Mouse (Mus musculus) kidney, adult 8-10 months (tissue): ENCODE data around the gene Gpatch11.
"Not testable (repeated sequence)": the region's sequence is repeated elsewhere in the genome, so short reads cannot be mapped to it uniquely, and the experiment has no call there.

Experiments used
- DNase-seq, 2 experiments: peaks; one replicate each; pipeline ENCODE4 v3.0.0; 2022

Gene Gpatch11

DNA sequence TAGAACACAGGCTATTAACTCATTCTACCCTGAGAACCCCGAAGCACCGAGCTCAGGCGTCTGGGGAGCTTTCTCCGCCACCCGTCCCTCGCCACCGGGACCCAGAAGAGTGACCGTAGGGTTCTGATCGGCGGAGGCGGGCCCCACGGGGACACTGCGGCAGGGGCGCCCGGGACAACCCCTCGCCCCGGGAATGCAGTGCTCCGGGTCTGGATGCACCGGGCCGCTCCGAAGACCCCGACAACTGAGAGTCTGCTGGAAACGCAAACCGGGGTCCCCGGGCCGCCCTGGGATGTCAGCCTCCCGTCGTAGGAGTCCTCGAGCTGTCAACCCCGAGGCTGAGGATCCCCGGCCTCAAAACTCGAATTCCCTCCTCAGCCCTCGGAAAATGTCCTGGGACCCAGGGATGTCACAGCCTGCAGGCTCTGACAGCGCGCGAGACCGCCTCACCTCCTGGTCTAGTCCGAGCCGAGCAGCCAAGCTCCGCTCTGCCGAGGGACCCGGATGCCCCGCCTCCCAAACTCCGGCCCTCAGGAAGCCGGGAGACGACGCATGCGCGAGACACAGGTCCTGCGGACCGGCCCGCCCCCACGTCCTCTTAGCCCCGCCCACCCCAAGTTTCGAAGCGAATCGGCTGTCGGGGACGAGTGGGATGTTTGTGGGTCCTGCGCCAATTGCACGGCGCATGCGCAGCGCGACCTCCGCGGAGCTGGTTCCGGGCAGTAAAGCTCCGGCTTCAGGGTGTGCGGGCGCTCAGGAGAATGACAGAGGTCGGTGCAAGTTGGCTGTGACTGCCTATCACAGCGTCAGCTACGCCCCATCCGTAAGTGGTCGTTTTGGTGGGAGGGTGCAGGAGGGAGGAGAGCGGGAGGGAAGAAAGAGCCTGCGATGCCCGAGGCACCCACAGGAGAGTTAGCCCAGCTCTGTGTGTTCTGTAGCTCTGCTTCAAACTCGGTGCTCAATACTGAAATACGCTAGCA, at the start of gene Gpatch11, which contains the start of gene Heatr5b:
TSS of gene Gpatch11 (plus strand) at position 712 of the 980 bp plus-strand sequence.
TSS of gene Heatr5b (minus strand) at position 509 of the 980 bp plus-strand sequence.
- peak; percentile 97 for DNase-seq

DNA sequence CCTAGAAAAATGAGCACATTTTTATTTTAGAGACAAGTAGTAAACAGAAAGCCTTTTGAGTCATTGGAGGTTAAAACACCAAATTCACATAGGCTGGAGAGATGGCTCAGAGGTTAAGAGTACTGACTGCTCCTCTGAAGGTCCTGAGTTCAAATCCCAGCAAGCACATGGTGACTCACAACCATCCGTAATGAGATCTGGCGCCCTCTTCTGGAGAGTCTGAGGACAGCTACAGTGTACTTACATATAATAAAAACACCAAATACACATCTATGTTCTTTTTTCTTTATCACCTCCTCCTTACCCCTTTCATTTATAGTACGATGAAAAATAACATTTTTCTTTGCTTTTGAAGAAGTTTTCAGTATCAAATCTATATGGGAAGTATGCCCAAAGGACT, 47.1 kb upstream of the Gpatch11 start:
- DNase-seq, result not testable (repeated sequence)

DNA sequence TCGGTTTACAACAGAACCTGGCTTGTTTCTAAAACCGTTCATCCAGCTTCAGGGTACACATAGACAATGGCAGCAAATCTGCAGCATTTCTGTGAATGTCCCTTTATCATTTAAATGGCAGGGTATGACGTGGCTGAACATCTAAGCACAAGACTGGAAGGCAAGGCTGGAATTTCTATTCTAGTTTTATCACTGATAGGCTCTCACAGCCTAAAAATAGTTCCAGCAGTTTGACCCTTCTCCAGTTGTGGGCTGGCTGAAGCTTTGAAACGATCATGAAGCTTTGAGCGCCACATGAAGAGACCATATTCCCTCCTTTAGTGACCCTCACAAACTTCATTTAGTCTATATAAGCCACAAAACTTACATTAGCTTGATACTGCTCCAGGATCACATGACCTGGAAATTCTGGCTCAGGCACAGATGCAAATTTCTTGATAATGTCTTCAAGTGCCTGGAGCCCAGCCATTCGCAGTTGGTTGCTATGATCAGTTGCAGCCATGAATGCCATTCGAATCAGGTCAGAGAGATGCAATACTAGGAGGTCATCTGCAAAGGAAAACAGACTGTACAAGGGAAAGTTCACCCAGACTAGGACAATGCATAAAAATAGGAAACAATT, 44.2 kb upstream of the Gpatch11 start:
- DNase-seq, result no peak

DNA sequence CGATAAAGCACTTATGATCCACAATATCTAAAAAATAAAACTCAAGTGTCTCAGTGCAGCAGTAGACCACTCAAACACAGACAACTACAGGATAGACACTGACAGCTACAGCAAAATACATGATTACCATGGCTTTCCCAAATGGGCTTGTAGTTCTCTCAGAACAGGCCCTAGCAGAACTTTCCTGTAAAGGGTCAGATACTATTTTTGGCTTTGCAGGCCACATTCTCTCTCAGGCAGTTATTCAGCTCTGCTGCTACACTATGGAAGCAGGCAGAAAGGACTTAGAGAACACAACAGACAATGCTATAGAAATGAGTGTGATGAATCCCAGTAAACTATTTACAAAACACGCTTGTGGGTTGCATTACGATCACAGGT, 43.7 kb upstream of the Gpatch11 start:
- DNase-seq, result no peak

DNA sequence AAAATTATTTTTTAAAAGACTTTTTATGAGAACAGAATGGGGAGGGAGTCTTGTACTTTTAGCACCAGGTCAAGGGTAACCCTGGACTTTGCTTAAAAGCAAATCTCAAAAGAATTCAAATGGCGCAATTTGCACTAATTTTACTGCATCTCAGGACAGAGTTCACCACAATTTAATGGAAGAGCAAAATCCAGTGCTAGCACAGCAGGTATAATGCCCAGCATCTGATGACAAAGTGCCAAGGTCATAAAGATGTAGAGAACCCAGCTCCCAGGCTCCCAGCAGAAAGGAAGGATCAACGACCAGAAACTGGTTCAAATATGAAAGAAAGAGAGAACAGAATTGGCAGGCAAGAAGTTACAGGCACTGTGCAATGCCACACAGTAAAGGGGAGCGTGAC, 43.2 kb upstream of the Gpatch11 start:
- peak; percentile 5 to 12 for DNase-seq

DNA sequence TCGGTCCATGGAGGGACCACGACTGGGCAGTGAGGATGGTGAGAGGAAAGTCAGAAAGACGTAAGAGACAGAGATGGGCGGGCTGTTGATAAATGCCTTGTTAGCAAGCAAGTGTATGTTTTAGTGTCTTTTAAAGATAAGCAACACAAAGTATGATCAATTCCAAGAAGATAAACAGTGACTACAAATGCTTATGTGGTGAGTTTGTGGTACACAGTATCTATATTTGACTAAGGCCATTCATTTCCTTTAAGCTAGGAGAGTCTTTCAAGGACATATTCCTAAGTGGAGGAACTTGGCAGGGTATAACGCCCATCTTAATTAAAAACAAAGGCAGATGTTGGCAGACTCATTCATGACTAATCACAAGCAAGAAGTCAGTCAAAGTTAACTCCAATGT, 41.0 kb upstream of the Gpatch11 start:
- DNase-seq, result no peak

DNA sequence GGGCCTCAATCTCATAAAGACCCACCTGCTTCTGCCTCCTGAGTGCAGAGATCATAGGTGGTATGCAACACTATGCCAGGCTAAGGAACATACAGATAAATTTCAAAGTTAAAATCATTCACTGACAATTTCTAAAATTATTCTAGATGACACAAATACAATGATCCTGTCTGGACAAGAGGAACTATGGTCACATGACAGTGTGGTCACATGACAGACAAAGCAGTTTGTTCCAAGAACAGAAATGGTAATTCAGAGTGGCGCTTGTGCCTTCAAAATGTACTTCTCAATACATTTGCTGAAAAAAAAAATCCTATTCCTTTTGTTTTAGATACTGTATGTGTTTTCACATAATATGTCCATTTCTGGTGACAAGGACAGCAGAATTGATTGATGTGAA, 38.1 kb upstream of the Gpatch11 start:
- no peak for DNase-seq

DNA sequence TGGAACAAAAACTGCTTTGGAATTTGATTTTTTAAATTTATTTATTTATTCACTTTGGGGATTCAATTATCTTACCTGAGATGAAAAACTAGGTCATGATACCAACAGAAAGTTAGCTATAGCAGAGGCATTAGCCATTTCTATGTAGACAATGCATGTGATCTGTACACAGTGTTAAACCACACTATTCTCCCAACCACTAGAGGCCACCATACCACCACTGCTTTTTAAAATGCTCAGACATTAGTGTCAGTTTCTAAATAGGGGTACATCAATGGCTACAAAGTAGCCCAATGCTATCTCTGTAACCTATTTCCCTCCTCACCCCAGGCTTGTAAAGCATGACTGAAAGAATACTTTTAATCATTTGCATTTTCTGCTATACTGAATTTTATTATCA, 26.3 kb upstream of the Gpatch11 start:
- no peak for DNase-seq

DNA sequence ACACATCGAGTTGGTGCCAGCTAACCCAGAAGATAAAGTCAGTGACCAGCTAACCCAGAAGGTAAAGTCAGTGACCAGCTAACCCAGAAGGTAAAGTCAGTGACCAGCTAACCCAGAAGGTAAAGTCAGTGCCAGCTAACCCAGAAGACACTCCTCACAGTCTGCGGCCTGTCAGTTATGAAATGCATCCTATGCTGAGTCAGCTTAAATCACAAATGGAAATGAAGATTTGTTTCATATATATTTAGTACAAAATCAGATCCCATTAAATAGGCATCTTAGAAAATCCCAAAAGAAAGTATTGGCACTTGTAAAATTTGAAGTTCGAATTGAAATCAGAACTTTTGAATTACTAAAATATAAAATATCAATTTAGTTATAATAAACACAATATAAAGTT, 25.8 kb upstream of the Gpatch11 start:
- no peak for DNase-seq

DNA sequence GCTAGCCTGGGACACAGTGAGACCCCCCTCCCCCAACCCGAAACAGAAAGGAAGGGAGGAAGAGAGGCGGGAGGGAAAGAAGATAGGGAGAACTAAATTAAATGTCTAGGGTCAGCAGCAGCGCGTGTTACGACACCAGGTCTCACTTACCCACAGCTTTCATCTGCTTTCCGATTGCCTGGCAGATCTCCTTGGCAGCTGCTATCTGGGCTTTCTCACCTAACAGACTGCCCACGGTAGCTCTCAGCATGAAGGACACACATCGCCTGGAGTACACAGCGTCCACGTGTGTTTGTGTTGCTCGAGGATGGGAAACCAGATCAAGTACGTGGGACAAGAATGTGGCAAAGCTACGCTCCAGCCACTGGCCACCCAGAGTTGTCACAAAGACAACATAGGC, 11.0 kb upstream of the Gpatch11 start:
- no peak for DNase-seq

DNA sequence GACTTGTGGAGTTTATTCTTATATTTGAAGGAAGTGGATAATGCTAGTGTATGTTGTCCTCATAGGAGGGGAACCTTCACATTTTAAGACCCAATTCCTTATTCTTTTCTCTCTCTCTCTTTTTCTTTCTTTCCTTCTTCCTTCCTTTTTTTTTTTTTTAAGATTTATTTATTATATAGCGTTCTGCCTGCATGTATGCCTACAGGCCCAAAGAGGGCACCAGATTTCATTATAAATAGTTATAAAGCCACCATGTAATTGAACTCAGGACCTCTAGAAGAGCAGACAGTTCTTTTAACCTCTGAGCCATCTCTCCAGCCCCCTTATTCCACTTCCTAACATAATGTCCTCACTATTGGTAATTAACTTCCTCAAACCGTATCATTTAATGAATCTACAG, 689 bp downstream of the Gpatch11 start:
- DNase-seq, result no peak

DNA sequence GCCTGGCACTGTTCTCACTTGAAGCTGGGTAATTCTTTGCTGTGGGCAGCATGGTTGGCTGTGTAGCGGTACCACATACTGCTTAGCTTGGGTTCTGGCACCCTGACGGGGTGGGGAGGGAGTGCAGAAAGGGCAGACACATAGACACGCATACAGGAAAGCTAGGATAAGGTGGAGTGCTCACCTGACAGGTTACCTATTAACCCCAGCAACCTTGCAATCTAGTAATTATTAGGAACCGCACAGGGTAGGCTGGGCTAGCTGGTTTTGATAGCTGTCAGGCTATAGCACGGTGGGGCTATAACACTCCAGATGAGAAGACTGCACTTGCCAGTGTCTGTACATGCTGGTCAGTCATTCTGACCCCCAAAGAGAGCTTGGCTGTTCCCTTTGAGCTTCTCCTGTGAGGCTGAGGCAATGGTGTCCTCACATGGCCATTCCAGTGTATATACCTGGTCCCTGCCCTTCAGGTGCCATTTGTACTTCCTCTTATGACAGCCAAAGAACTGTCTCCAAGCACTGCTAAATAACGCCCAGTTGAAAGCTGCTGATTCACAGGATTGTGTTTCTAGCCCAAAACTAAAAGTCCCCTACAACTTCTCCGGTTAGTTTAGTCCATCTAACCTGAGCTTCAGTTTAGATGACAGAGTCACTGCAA, 7.0 kb downstream of the Gpatch11 start:
- no peak for DNase-seq

DNA sequence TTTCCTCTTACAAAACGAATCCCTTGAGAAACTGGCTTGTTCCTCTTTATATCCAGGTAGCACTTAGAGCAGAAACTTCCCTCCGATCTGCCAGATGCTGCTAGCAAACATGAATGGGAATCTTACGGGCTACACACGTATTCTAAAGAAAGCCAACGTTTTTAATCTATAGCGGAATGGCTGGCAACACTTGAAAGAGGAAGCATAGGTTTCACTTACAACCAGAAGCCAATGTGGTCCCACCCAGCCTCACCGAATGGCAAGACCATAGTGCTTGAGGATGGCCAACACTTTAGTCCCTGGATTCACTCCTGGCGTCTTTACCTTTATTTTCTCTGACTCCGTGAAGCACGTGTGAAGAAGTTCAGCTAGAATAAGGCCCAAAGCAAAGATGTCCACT, 20.9 kb downstream of the Gpatch11 start:
- DNase-seq, result no peak

DNA sequence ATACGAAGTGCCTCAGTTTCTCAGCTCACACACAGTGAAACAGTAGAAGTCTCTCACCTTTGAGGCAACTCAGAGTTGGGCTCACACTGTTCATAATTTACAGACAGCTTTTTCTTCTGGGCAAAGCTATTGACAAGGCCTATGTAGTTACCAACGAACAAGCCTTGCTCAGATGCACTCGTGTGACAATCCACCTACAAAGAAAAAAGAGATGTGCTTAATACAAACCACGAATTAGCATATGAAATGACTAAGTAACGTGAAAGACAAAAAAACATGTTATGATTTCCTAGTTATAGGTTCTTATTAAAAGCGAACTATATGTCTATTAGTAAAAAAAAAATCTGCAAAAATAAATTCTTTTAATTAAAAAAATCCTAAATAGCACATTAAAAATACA, 38.5 kb downstream of the Gpatch11 start:
- DNase-seq, result no peak

DNA sequence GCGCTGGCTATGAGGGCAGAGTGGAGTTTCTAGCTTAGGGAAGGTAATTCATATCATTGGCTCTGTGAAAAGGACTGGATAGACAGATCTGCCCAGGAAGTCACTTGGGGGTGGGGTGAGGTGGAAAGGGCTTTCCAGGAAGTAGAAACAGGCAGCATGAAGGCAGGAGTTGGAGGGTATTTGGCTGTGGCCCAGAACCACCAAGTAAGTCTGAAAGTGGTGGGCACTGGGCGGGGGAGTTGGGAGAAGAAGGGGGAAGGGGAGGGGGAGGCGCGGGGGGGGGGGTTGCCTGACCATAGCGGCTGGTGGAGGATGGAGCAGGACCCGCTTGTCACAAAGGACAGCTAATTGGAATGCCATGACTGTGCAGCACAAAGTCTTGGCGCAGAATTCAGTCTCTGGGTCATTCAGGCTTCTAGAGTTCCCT, 46.5 kb downstream of the Gpatch11 start:
- DNase-seq, result no peak

DNA sequence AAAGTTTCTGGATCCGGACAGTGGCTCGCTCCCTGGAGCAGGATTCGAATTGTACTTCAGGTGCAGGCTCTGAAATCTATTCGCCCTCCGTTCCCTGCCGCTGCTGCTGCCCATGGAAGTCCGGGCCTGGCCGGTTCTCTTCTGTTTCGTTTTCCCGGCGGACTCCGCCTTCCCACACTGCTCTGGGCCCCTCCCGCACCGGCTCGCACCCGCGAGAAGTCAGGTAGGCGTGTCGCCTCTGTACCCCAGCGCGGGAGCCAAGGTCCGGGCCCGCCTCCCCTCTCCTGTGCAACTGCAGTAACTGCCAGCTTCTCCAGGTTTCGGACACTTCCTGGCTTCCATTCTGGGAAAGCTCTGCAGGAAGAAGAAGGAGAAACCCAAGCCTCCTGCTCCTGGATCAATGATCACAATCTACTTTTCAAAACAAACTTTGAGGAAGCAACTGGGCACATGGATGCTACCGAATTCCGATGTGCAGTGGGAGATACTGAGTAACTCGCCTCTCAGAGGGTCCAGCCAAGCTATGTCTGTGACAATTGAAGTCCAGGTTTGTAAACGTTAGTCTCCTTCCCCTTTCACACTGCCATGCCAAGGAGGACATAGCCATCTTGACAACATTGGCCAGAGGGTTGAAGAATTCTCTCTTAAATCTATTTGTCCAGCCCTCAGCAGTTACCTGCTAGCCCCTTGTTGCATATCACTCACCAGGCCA, 47.2 kb downstream of the Gpatch11 start, which contains the start of gene Eif2ak2:
TSS of gene Eif2ak2 (minus strand) at position 173 of the 712 bp plus-strand sequence.
- DNase-seq, result peak; percentile 88 to 91

DNA sequence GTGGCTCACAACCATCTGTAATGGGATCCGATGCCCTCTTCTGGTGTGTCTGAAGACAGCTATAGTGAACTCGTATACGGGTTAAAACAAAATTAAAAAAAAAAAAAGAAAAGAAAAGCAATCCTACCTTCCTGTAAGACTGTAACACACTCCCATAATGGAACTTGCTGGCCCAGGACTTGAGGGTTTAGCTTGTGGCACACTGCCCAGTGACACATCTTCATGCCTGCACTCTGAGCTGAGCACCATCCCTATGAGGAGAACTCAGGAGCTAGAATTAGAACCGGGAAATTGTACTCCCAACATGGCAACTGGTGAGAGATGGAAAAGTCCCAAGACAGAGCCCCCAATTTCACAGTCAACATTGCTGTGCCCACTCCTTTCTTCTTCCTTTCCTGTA, 47.9 kb downstream of the Gpatch11 start:
- DNase-seq, result no peak

DNA sequence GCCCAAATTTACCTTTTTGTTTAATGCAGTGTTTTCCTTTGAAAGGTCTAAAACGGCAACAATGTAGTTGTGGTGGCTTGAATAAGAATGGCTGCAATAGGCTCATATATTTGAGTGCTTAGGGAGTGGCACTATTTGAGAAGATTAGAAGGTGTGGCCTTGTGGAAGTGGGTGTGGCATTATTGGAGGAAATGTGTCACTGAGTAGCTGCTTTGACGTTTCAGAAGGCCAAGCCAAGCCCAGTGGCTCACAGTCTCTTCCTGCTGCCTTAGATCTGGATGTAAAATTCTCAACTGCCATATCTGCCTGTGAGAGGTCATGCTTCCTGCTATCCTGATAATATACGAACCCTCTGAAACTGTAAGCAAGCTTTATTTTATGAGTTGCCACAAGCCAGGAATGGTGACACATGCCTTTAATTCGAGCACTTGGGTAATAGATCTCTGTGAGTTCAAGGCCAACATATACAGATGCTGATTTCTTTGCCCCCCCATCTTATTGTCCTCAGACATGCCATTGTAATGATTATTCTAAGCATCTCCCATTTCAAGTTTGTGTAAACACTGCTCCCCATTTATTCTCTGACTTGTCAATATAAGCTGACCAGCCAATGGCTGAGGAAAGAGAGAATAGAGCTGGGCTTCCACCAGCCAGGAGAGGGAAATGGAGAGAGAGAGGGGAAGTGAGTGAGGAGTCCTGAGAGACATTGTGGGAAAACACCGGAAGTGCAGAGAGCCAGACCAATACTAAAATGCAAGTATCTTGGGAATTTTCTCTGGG, 50.1 kb downstream of the Gpatch11 start:
- DNase-seq, result no peak

DNA sequence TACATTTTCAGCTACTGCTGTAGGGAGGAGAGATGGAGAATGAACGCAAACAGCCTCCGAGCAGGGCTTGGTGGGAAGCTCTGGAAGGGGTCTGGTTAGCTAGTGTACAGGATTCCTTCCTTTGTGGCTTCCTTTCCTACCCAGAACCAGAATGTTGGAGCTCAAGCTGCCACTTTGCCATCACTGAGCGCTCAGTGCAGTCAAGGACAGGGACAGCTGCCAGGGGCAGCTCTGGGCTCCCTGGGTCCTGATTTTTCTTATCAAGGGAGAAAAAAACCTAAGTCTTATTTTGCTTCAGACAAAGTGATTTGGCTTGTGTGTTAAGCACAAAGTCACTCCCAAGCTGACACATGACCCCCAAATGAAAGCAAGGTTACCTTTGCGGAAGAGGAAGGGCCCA, 53.2 kb downstream of the Gpatch11 start:
- no peak for DNase-seq

DNA sequence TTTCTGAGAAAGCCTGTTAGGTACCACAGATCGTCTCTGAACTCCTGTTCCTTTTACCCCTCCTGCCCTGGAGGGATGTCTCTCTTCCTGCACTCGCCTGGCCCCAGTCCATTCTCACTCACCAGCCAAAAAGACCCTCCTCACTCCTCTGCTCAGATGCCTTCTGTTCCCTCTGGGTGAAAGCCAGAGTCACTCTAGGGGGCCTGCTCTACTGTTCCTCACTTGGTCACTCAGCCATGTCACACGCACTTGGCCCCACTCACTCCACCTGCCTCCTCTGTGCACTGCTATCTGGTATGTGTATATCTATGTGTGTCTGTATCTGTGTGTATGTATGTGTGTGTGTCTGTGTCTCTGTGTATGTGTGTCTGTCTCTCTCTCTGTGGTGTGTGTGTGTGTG, 53.8 kb downstream of the Gpatch11 start:
- DNase-seq, result no peak

DNA sequence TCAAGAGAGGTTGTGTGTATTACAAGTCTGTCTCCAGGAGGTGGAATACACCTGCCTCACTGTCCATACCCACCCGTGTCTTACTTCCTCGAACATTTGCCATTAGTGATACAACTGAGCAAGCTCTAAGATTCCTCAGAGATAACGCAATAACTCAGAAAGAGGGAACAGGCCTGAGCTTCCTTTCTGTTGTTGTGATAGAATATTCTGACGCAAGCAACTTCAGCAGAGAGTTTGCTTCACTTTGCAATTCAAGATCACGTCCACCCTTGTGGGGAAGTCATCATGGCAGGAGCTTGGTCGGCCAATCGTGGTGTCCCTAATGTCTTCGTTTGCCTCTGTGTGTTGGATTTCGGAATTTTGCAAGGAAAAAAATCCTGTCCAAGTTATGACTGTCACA, 55.7 kb downstream of the Gpatch11 start:
- DNase-seq, result no peak

DNA sequence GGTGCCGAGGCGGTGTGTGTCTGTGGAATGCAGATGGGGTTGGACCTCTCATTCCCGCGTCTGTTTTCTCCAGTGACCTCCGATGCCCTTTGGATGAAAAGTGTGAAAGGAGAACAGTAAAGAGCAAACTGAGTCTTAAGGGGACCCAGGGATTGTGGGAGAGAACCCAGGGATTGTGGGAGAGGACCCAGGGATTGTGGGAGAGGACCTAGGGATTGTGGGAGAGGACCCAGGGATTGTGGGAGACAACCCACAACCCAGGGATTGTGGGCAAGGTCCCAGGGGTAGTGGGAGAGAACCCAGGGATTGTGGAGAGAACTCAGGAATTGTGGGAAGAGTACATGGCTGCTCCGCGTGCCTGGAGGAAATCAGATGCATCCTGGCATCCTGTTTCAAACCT, 59.6 kb downstream of the Gpatch11 start:
- DNase-seq, result no peak
